Mouse (Mus musculus): ENCODE measurements at regions not wholly inside any gene's neighbourhood (a gene's known extent, or its start where the extent isn't known, plus 50 kb on each side); places are given as distances from the start of the nearest gene placed in this dataset.

DNA sequence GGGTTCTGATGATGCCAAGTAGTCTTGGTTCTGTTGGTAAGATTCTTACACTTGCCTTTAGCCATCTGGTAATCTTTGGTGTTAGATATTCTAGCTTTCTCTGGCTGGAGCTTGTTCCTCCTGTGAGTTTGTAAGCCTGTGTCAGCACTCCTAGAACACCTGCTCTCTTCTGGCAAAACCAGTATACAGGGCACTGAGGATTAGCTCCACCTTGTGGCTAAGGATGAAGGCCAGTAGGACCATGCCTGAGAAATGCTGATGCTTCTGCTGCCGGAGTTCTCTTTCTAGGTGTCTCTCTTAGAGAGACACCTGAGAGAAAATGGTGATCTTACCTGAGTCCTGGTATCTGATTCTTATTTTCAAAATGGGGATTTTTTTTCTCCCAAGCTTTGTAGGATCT, 58.8 kb upstream of the Adcyap1 start:
- peak; percentile 40; the same call in 1 of the 2 replicates for TF ChIP-seq CTCF (IDR thresholded peaks at IDR 0.05; ENCODE audit: low read depth)
- no peak for TF ChIP-seq EP300 (optimal IDR thresholded peaks at IDR 0.05)
